Mouse (Mus musculus): ENCODE measurements around the gene Samm50.

DNA sequence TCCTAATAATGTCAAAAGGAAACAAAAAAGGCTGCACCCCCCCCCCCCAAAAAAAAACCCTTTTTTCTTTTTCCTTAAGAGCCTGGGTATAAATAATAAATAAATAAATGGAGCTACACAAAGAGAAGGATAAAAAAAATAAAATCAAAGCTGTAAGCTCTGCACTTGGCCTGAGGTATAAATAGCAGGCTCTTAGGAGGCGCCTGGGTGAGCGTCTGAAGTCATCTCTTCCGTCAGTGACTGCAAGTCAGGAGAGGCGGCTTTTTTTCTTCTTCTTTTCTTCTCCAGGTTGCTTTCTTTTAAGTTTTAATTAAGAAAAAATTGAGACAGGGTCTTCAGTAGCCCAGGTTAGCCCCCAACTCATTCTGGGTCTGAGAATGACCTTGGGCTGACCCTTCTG is 74.2 kb downstream of the Samm50 start:
- TF ChIP-seq CTCF (IDR thresholded peaks at IDR 0.05; ENCODE audit: control insufficient read depth, insufficient read depth, low read length) (no peak), POLR2A (IDR thresholded peaks at IDR 0.05; ENCODE audit: borderline replicate concordance, control insufficient read depth, low read depth, low read length) (no peak)
